Mouse (Mus musculus): ENCODE results near the gene Coro7. TPM values are rescaled to one million over a fixed set of nuclear protein-coding genes. Genes with fewer than 3 reads are reported as not detected.

Coro7 gene
- polyA plus RNA-seq, 1 experiment, result 31.2 TPM

DNA sequence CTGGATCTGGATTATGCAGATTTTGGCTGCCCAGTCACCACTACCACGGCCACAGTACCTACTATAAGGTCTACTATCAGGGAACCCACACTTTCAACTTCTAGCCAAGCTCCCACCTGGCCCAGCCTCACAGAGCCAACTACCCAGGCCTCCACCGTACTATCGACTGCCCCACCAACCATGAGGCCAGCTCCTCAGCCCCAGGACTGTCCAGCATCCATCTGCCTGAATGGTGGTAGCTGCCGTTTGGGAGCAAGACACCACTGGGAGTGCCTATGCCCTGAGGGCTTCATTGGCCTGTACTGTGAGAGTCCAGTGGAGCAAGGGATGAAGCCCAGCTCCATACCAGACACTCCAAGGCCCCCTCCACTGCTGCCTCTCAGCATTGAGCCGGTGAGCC is 30.4 kb downstream of the Coro7 start:
- TF ChIP-seq CTCF (IDR thresholded peaks at IDR 0.05; ENCODE audit: low read depth, low read length), result no peak
- Histone ChIP-seq H3K4me3 (ENCODE audit: low read depth, low read length) (no peak overlapping the region), H3K9ac (ENCODE audit: low read depth, poor library complexity, severe bottlenecking) (no peak overlapping the region), H3K36me3 (ENCODE audit: control insufficient read depth, insufficient read depth, low read length, poor library complexity, severe bottlenecking) (no peaks in the 10 kb centered on the region), H3K27ac (ENCODE audit: insufficient read depth, low read length) (no peak overlapping the region), H3K4me1 (ENCODE audit: control insufficient read depth, insufficient read depth, low read length) (no peaks in the 10 kb centered on the region), H3K27me3 (ENCODE audit: control insufficient read depth, insufficient read depth, low read length, poor library complexity, severe bottlenecking) (no peaks in the 10 kb centered on the region), H3K9me3 (replicated peaks; ENCODE audit: control insufficient read depth, insufficient read depth, low read length, poor library complexity, severe bottlenecking) (no peaks in the 10 kb centered on the region)

DNA sequence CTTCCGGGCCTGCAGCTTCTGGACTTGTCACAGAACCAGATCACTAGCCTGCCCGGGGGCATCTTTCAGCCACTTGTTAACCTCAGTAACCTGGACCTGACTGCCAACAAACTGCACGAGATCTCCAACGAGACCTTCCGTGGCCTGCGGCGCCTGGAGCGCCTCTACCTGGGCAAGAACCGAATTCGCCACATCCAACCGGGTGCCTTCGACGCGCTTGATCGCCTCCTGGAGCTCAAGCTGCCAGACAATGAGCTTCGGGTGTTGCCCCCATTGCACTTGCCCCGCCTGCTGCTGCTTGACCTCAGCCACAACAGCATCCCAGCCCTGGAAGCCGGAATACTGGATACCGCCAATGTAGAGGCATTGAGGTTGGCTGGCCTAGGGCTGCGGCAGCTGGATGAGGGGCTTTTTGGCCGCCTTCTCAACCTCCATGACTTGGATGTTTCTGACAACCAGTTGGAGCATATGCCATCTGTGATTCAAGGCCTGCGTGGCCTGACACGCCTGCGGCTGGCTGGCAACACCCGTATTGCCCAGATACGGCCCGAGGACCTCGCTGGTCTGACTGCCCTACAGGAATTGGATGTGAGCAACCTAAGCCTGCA is 31.1 kb downstream of the Coro7 start:
- TF ChIP-seq POLR2A (IDR thresholded peaks at IDR 0.05; ENCODE audit: insufficient read depth, low read length) (no peak), CTCF (IDR thresholded peaks at IDR 0.05; ENCODE audit: low read depth, low read length) (no peak), EP300 (IDR thresholded peaks at IDR 0.05; ENCODE audit: insufficient read depth, low read depth, low read length) (no peak)
- Histone ChIP-seq H3K9me3 (replicated peaks; ENCODE audit: control insufficient read depth, insufficient read depth, low read length, poor library complexity, severe bottlenecking) (no peaks in the 10 kb centered on the region), H3K27ac (ENCODE audit: insufficient read depth, low read length) (no peak overlapping the region), H3K9ac (ENCODE audit: low read depth, poor library complexity, severe bottlenecking) (no peak overlapping the region), H3K4me3 (ENCODE audit: low read depth, low read length) (peak overlapping the region; percentile 10), H3K27me3 (ENCODE audit: control insufficient read depth, insufficient read depth, low read length, poor library complexity, severe bottlenecking) (no peaks in the 10 kb centered on the region), H3K4me1 (ENCODE audit: control insufficient read depth, insufficient read depth, low read length) (no peaks in the 10 kb centered on the region), H3K36me3 (ENCODE audit: control insufficient read depth, insufficient read depth, low read length, poor library complexity, severe bottlenecking) (no peaks in the 10 kb centered on the region)

DNA sequence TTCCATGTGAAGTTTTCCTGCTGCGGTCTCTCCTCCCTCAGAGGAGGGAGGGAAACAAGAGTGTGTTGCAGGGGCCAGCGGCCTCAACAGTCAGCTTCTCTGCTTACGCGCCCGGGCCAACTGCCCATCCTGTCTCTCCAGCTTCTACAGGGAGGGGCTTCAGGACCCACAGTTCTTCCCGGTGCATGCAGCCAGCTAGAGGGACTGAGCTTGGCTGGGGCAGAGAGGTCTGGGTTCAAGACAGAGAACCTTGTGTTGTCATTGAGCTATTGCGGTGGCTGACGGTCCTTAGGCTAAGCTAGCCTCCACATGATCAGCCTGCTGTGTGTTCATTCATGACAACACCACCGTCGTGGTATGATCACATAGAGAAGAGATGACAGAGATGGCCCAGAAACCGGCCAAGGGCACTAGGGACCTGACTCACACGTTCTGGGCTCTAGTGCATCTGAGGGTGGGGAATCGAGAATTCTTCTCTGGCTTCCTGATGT is 31.9 kb downstream of the Coro7 start:
- no peak for TF ChIP-seq CTCF (IDR thresholded peaks at IDR 0.05; ENCODE audit: low read depth, low read length)
- no peak for TF ChIP-seq POLR2A (IDR thresholded peaks at IDR 0.05; ENCODE audit: insufficient read depth, low read length)
- TF ChIP-seq EP300 (IDR thresholded peaks at IDR 0.05; ENCODE audit: insufficient read depth, low read depth, low read length), result no peak
- Histone ChIP-seq H3K27me3 (ENCODE audit: control insufficient read depth, insufficient read depth, low read length, poor library complexity, severe bottlenecking) (no peaks in the 10 kb centered on the region), H3K27ac (ENCODE audit: insufficient read depth, low read length) (no peak overlapping the region), H3K36me3 (ENCODE audit: control insufficient read depth, insufficient read depth, low read length, poor library complexity, severe bottlenecking) (no peaks in the 10 kb centered on the region), H3K4me3 (ENCODE audit: low read depth, low read length) (no peak overlapping the region), H3K9me3 (replicated peaks; ENCODE audit: control insufficient read depth, insufficient read depth, low read length, poor library complexity, severe bottlenecking) (no peaks in the 10 kb centered on the region), H3K4me1 (ENCODE audit: control insufficient read depth, insufficient read depth, low read length) (no peaks in the 10 kb centered on the region), H3K9ac (ENCODE audit: low read depth, poor library complexity, severe bottlenecking) (no peak overlapping the region)

DNA sequence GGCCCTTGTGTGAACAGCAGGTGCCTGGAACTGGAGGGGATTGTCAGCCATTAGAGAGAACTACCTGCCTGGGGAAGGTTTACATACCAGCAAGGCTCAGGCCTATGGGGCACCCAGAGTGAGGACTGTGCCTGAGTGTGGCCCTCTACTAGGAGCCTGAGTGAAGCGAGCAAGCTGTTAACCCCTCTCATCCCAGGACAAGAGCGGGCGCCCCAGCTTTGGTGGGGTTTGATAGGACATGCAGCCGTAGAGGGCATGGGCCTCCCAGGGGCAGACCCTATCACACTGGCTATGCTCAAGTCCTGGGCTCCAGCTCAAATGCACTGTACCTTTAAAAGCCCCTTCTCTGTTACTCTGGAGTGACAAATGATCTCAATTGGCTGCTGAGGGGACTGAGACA is 32.7 kb downstream of the Coro7 start:
- no peaks in the 10 kb centered on the region for H3K27me3 ChIP-seq (ENCODE audit: control insufficient read depth, insufficient read depth, low read length, poor library complexity, severe bottlenecking)
- no peak for TF ChIP-seq POLR2A (IDR thresholded peaks at IDR 0.05; ENCODE audit: insufficient read depth, low read length)
- no peak overlapping the region for H3K4me3 ChIP-seq (ENCODE audit: low read depth, low read length)
- no peaks in the 10 kb centered on the region for H3K4me1 ChIP-seq (ENCODE audit: control insufficient read depth, insufficient read depth, low read length)
- H3K36me3 ChIP-seq (ENCODE audit: control insufficient read depth, insufficient read depth, low read length, poor library complexity, severe bottlenecking), result no peaks in the 10 kb centered on the region
- no peak overlapping the region for H3K27ac ChIP-seq (ENCODE audit: insufficient read depth, low read length)
- no peak overlapping the region for H3K9ac ChIP-seq (ENCODE audit: low read depth, poor library complexity, severe bottlenecking)
- H3K9me3 ChIP-seq (replicated peaks; ENCODE audit: control insufficient read depth, insufficient read depth, low read length, poor library complexity, severe bottlenecking), result no peaks in the 10 kb centered on the region

DNA sequence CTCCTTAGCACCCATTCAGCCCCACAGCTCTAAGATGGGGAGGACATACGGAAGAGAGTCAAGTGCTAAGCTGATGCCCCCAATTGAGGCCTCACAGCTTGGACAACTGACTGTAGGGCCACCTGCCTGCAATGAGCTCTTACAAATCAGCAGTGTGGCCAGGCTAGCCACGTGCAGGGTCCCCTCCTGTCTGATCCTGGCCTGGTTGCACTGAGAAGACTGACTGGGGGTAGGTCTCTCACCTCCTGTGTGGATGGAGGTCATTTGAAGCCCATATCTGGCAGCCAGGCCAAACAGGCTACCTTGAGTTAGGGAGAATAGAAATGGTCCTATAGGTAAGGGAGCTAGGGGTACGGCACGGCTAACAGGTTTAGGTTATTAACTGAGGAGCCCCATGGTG is 33.7 kb downstream of the Coro7 start:
- Histone ChIP-seq H3K4me3 (ENCODE audit: low read depth, low read length) (no peak overlapping the region), H3K27ac (ENCODE audit: insufficient read depth, low read length) (no peak overlapping the region), H3K9ac (ENCODE audit: low read depth, poor library complexity, severe bottlenecking) (no peak overlapping the region), H3K4me1 (ENCODE audit: control insufficient read depth, insufficient read depth, low read length) (no peaks in the 10 kb centered on the region), H3K9me3 (replicated peaks; ENCODE audit: control insufficient read depth, insufficient read depth, low read length, poor library complexity, severe bottlenecking) (no peaks in the 10 kb centered on the region), H3K36me3 (ENCODE audit: control insufficient read depth, insufficient read depth, low read length, poor library complexity, severe bottlenecking) (no peaks in the 10 kb centered on the region), H3K27me3 (ENCODE audit: control insufficient read depth, insufficient read depth, low read length, poor library complexity, severe bottlenecking) (no peaks in the 10 kb centered on the region)
- TF ChIP-seq POLR2A (IDR thresholded peaks at IDR 0.05; ENCODE audit: insufficient read depth, low read length) (no peak), EP300 (IDR thresholded peaks at IDR 0.05; ENCODE audit: insufficient read depth, low read depth, low read length) (no peak), CTCF (IDR thresholded peaks at IDR 0.05; ENCODE audit: low read depth, low read length) (no peak)

DNA sequence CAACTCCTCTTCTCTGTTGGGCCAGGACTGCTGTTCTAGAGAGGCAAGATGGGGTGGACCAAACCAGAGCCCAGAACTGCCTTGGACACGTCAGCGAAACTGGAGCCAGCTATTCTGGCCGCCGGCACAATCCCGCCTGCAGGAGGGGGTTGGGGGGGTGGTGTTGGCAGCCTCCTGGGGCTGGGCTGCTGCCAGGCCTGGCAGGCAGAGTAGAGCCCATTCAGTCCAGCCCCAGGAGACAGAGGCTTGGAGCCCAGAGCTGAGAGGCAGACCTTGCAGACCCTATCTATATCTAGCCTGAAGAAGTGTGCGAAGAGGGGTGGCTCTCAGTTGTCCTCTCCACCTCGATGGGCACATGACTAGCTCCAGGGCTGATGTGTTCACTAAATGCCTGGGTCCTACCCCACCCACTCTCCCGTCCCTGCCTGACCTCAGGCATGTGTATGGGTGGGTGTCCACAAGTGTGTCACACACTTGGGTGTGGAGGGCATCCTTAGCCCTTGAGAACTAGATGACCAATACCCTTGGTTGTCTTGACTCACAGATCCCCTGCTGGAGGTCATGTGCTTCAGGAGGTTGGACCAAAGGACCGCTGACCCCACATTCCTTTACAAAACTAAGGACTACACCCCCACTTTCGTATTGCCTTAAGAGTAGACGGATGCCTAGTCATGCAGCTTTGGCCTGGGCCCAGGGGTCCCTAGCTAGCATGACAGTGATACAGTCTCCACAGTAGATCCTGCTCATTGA is 35.7 kb downstream of the Coro7 start:
- H3K36me3 ChIP-seq (ENCODE audit: control insufficient read depth, insufficient read depth, low read length, poor library complexity, severe bottlenecking), result no peaks in the 10 kb centered on the region
- no peak for TF ChIP-seq POLR2A (IDR thresholded peaks at IDR 0.05; ENCODE audit: insufficient read depth, low read length)
- H3K9me3 ChIP-seq (replicated peaks; ENCODE audit: control insufficient read depth, insufficient read depth, low read length, poor library complexity, severe bottlenecking), result no peaks in the 10 kb centered on the region
- no peak overlapping the region for H3K4me3 ChIP-seq (ENCODE audit: low read depth, low read length)
- H3K27ac ChIP-seq (ENCODE audit: insufficient read depth, low read length), result no peak overlapping the region
- H3K27me3 ChIP-seq (ENCODE audit: control insufficient read depth, insufficient read depth, low read length, poor library complexity, severe bottlenecking), result no peaks in the 10 kb centered on the region
- H3K9ac ChIP-seq (ENCODE audit: low read depth, poor library complexity, severe bottlenecking), result no peak overlapping the region
- H3K4me1 ChIP-seq (ENCODE audit: control insufficient read depth, insufficient read depth, low read length), result no peaks in the 10 kb centered on the region
